Mouse (Mus musculus) G1E (cell line): ENCODE data around the gene Ncoa3.

Source experiments
- CTCF ChIP-seq: IDR thresholded peaks from 2 replicates; pipeline ENCODE4 v1.5.1; 2012; ENCODE audit warnings: low read depth, low read length, inconsistent platforms, mixed read lengths
- GATA1 ChIP-seq: IDR thresholded peaks from 2 replicates; pipeline ENCODE4 v1.6.1; 2012; ENCODE audit warnings: borderline replicate concordance, low read length, inconsistent platforms, mixed read lengths
- GATA2 ChIP-seq: IDR thresholded peaks from 2 replicates; pipeline ENCODE4 v1.6.1; 2012; ENCODE audit warnings: low read depth, low read length, inconsistent platforms, borderline replicate concordance
- POLR2AphosphoS5 ChIP-seq: IDR thresholded peaks from 2 replicates; pipeline ENCODE4 v1.6.1; 2012; ENCODE audit warnings: low read depth, low read length, inconsistent platforms; ENCODE audit not compliant: insufficient replicate concordance
- TAL1 ChIP-seq: conservative IDR thresholded peaks from 2 replicates; pipeline ENCODE4 v1.6.1; 2012; ENCODE audit warnings: low read depth, low read length, inconsistent platforms, mixed read lengths

- TF ChIP-seq CTCF (no peak), TAL1 (no peak), GATA1 (no peak), POLR2AphosphoS5 (no peak), GATA2 (no peak)
These were observed 10.6 kb downstream of the Ncoa3 start for GRCm38 (mm10) chr2:166003004-166003403.
